Mouse (Mus musculus) neural tube, embryonic 12.5 days (tissue): ENCODE data around the gene Ccnh. TPM values are rescaled to one million over a fixed set of nuclear protein-coding genes. Genes with fewer than 3 reads are reported as not detected.

Experiments used
- ATAC-seq: fragments of 200-750 bp; cut with Nextera tagmentation; 2 replicates; pipeline ENCODE4 v1.8.0; 2017; ENCODE audit warnings: low read depth, mild to moderate bottlenecking, moderate TSS enrichment, moderate library complexity; ENCODE audit not compliant: low FRiP score
- H3K27ac ChIP-seq: fragments of 300-500 bp; sonication (generic); 2 replicates; pipeline ENCODE4 v1.5.1; 2016
- H3K27me3 ChIP-seq: fragments of 300-500 bp; sonication (generic); replicated peaks from 2 replicates; pipeline ENCODE4 v1.6.1; 2016; ENCODE audit warnings: mild to moderate bottlenecking
- H3K36me3 ChIP-seq: fragments of 300-500 bp; sonication (generic); 2 replicates; pipeline ENCODE4 v1.6.1; 2016; ENCODE audit warnings: mild to moderate bottlenecking
- H3K4me1 ChIP-seq: fragments of 300-500 bp; sonication (generic); 2 replicates; pipeline ENCODE4 v1.6.1; 2016
- H3K4me2 ChIP-seq: fragments of 300-500 bp; sonication (generic); replicated peaks from 2 replicates; pipeline ENCODE4 v1.6.1; 2016; ENCODE audit warnings: mild to moderate bottlenecking
- H3K4me3 ChIP-seq: fragments of 300-500 bp; sonication (generic); 2 replicates; pipeline ENCODE4 v1.5.1; 2016
- H3K9ac ChIP-seq: fragments of 300-500 bp; sonication (generic); 2 replicates; pipeline ENCODE4 v1.6.1; 2016; ENCODE audit warnings: mild to moderate bottlenecking
- H3K9me3 ChIP-seq: fragments of 300-500 bp; sonication (generic); 2 replicates; pipeline ENCODE4 v1.6.1; 2016; ENCODE audit warnings: mild to moderate bottlenecking
- WGBS: fragments of 180-500 bp; shearing (Covaris S2); methylation state at CpG from one replicate; pipeline ENCODE4 v1.1.7; 2016; 5-methylcytosine and 5-hydroxymethylcytosine counted together
- polyA plus RNA-seq: library from polyadenylated mRNA; unstranded; fragments of >200 nt; fragmentation: Nextera tagmentation; extraction: Ambion mirVana; gene quantifications from 2 replicates; pipeline ENCODE4 v1.2.1, GENCODE M21; 2016

Ccnh gene
- polyA plus RNA-seq, 1 experiment from 2014 or later, result 99.9 TPM

GRCm38 (mm10) chr13:85238760-85239159, 49.6 kb downstream of the Ccnh start:
- no peak for ATAC-seq

More at GRCm38 (mm10) chr13:85238760-85239159, 49.6 kb downstream of the Ccnh start:
- H3K27ac ChIP-seq, result no peak overlapping the region
- no peak overlapping the region for H3K4me2 ChIP-seq
- H3K27me3 ChIP-seq, result no peaks in the 10 kb centered on the region
- WGBS, result 90% methylated on average over 7 of the region's 7 CpGs
- no peaks in the 10 kb centered on the region for H3K9me3 ChIP-seq
- peaks cover 2% of the 10 kb centered on the region; the same call in 1 of the 2 replicates for H3K36me3 ChIP-seq
- no peak overlapping the region for H3K9ac ChIP-seq
- H3K4me1 ChIP-seq, result no peaks in the 10 kb centered on the region
- no peak overlapping the region for H3K4me3 ChIP-seq

Other genes with a start within 250 kb of the Ccnh start
- 60.2 and 65.5 TPM in 2 replicates for gene Rasa1, start 99.7 kb downstream of the Ccnh start, polyA plus RNA-seq